Mouse (Mus musculus): ENCODE data around the gene Gm10518. TPM values are rescaled to one million over a fixed set of nuclear protein-coding genes. Genes with fewer than 3 reads are reported as not detected.
A peak's percentile ranks its signal among the peaks of the same experiment; 100 is the strongest.

The Gm10518 gene
- total RNA-seq, 4 experiments from 2014 or later, result not detected

GRCm38 (mm10) chr1:179835753-179836425, 32.7 kb downstream of the Gm10518 start:
- no peak for DNase-seq

DNA sequence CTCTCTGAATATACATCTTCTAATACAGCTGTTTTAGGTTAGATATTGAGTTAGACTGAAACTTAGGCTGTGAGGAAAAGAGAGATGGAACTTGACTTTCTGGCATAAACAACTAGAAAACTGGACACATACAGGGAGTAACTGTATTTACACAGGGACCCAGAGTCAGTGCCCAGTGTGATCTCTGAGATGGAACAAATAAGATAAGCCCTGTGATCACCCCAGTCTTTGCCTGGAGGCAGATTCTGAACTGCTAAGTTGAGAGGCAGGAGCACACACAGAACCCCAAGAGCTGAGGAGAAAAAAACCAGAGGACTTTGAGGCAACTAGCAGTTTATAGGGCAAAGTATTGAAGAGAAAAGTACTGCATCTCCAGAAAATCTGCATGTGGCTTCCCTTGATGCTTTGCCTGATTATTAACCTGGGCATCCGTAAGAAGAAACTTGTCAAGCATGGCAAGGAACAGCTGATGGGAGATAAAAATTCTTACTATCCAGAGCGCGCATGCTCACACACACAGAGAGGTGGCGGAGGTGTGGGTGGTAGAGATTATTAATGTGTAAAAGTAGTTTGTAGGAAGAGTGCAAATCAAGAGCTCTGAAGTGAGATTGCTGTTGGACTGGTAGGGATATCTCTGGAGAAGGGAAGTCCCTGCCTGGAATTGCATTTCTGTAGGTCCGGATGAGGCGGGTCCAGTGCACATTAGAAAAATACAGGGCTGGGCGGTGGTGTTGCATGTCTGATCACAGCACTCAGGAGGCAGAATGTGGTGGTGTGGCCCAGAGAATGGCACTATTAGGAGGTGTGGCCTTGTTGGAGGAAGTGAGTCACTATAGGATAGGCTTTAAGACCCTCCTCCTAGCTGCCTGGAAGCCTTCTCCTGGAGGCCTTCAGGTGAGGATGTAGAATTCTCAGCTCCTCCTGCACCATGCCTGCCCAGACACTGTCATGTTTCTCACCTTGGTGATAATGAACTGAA, 33.5 kb downstream of the Gm10518 start:
- DNase-seq, result no peak

GRCm38 (mm10) chr1:179842568-179842967, 39.4 kb downstream of the Gm10518 start:
- DNase-seq, result no peak

DNA sequence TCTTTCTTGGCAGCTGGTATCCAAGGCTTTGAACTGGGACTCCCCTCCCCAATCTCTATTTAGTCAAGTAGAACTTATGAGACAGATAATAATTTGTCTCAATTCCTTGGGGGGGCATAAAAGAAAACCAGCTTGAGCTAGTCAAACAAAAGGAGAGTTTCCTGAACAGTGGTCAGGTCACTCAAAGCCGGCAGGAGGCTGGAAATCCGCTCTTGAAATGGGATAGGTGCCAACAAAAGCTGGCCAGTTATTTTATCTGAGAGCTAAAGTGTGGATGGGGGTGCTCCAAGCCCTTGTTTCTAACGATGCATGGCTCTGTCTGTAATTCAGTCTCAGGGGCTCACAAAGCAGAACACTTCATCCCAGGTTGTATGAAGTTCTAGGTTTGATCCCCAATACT, 40.8 kb downstream of the Gm10518 start:
- DNase-seq, result no peak

GRCm38 (mm10) chr1:179844894-179845293, 41.7 kb downstream of the Gm10518 start:
- DNase-seq, result peak; percentile 52

DNA sequence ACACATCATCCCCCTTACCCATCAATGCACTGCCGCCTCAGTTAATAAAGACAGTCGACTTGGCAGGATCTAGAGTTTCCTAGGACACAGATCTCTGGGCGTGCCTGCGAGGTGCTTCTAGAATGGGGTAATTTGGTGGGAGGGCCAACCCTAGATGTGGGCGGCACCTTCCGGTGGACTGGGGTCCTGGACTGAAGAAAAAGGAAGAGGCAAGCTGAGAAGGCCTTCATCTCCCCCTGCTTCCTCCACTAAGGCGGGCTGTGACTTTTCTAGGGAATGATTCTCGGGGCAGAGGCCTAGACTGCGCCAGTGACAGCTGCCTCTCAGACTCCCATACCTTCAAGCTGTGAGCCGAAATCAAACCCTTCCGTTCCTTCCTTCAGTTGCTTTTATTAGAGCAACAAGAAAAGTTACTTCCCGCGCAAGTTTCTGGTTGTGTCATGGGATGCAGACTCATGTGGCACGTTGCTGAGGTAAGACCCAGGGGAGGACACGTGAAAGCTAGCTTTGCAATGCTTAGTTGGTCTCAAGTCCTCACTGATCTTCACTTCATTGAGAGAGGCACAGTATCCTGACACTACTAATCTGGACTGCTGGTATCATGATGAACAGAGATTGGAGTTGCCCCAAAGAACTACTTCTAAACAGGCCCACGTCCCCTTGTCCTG, 42.8 kb downstream of the Gm10518 start:
- DNase-seq, result no peak

- no peak for DNase-seq
These were observed 44.0 kb downstream of the Gm10518 start for GRCm38 (mm10) chr1:179847173-179847572.

GRCm38 (mm10) chr1:179847759-179848389, 44.7 kb downstream of the Gm10518 start:
- peak; percentile 70 for DNase-seq

- DNase-seq, result no peak
These were observed 50.2 kb downstream of the Gm10518 start for GRCm38 (mm10) chr1:179853421-179853820.

Other genes with a start within 250 kb of the Gm10518 start
- gene Sccpdh, start 135.2 kb upstream of the Gm10518 start, total RNA-seq (2022), result 10 to 100 TPM; 33.2 to 41.7 (median 35.9) TPM
- under 1 TPM in 1 of 4 experiments, not detected in 3; 0.22 TPM for gene Kif28, start 58.1 kb upstream of the Gm10518 start, total RNA-seq (2022)
- gene Ahctf1, start 304 bp downstream of the Gm10518 start, total RNA-seq (2022), result 10 to 100 TPM; 34.5 to 49.3 (median 40.6) TPM
- 10 to 100 TPM; 48.2 to 78.1 (median 60.5) TPM for gene Cdc42bpa, start 157.1 kb downstream of the Gm10518 start, total RNA-seq (2022)

Data from adrenal gland, adult 8-10 months (tissue).